Mouse (Mus musculus) MEL-GATA-1-ER (cell line): ENCODE data around the gene Mcrip1.
A peak's percentile ranks its signal among the peaks of the same experiment; 100 is the strongest.
"Not testable (repeated sequence)": the region's sequence is repeated elsewhere in the genome, so short reads cannot be mapped to it uniquely, and the experiment has no call there.

Source experiments
- DNase-seq: peaks from one replicate; pipeline ENCODE4 v3.0.0-alpha.2; 2012; ENCODE audit warnings: low read depth; ENCODE audit errors: extremely low read depth

The Mcrip1 gene

DNA sequence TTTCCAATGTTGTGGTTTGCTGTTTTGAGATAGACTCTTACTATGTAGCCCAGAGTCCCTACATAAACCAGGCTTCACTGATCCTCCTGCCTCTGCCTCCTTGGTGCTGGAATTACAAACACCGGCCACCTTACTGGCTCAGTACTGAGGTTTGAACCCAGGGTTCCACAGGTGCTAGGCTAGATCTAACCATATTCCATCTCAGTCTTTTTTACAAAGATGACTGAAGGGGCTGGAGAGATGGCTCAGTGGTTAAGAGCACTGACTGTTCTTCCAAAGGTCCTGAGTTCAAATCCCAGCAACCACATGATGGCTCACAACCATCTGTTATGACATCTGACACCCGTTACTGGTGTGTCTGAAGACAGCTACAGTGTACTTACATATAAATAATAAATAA is 35.3 kb downstream of the Mcrip1 start:
- not testable (repeated sequence) for DNase-seq

DNA sequence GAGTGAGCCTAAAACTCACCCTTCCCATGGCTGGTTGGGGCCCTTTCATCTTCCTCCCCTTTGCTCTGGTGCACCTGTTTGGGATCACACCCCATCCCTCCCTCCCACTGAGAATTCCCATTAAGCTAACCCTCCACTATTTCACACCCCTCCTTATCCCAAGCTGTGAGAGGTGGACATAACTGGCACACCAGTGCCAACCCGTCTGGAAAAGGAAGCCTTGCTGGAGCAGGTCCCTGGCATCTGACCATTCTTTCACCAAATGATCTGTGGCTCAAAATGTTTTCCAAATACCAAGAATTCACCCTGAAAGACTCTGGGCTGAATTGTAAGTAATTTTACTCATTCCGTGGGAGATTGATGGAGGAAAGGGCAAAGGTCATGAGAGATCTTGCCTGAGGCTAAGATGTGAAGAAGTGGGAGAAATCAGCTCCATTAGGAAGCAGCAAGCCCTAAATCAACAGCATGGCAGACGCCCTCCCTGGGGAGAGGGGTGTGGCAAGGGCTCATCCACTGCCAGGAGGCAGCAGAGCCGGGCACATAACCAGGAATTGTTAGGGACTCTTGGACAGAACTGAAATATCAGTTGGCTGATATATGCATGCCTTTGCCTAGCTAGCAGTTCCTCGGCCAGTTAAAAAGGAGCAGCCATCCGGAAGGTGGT is 36.6 kb downstream of the Mcrip1 start:
- no peak for DNase-seq

DNA sequence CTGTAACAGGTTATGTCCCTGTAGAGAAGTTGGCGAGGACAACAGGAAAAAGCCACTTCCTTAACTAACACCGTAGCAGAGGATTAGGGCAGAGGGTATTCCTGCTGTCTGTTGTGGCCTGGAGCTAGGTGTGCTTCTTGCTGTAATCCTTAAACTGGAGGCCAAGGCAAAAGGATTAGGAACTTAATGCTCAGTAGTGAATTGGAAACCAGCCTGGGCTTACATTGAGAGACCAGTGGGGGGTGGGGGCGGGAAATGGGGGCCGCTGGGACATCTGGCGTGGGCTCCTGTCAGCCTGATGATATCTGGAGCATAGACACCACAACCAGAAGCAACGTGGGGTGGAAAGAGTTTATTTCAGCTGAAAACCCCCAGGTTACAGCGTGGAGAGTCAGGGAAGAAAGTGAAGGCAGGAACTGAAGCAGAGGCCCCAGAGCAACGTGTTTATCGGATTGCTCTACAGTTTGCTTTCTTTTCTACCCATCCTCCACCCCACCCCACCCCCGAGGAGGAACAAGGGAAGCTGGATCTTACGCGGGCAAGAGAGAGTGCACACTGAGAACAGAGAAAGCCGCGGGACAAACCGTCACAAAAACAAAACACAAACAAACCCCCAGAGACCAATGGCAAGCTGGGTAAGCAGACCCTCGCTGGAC is 39.0 kb downstream of the Mcrip1 start:
- peak; percentile 76 for DNase-seq

DNA sequence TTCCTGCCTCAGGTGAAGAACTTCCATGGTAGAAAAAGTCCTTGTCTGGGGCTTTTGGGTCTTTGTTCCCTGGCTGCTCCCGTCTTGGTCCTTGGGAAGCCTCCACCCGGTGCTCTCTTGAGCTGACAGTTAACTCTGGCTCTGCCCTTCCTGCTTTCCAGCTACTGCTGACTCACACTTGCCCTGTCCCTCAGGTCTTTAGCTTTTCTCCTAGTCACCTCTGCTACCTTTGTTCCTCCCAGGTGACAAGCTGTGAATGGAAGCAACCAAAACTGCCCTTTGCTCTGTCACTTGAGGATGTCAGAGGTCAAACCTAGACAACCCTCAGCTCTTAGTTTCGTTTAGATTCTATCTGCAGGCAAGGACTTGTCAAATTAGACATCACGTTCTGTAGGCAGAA is 39.6 kb downstream of the Mcrip1 start:
- DNase-seq: no peak

DNA sequence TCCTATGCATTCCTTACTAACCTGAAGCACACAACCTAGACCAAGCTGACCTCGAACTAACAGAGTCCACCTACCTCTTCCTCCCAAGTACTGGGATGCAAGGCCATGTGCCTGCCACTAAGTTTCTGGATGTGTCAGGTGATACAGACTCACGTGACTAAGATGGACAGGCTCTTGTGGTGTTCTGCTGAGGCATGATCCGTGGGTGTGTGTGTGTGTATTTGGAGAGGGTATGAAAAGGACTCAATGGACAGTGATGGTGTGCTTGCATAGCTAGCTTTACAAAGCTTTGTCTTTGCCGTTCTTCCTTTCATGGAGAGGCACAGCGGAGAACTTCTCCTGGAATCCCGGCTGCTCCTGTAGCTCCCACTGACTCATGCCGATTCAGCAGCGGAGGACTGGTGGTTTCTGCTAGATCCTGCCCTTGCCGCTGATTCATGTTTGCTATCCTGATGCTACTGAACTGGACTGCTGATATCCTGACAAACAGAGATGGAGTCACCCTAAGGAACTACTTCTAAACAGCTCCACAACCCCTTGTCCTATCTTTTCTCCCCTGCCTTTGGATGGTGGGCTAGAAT is 41.1 kb downstream of the Mcrip1 start:
- DNase-seq: no peak

DNA sequence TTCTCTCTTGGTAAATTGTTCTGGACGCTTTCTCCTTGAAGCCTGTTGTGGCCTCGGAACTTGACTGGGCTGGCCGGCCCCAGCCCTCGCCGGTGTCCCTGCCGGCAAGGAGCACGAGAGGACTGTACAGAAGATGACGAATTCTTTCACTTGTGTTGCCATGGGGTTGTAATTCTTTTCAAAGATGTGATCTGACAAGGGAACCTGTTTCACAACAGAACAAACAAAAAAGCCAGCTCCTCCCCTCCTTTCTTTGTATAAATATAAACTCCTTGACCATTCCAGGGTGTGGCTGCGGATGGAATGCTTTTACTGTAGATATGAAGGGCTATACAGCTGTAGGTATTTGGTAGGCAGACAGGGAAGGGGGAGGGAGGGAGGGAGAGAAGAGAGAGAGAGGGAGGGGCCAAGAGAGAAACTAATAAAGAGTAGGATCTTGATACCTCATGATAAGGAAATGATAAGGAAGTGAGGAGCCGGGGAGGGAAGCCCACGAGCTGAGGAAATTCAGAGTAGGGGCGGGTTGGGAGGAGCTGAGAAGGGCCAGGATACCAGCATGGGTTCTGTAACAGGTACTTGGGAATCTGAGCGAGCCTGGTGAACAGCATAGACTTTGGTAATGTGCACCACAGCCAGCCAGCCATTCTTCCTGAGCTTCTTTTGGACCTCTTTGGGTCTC is 41.8 kb downstream of the Mcrip1 start:
- no peak for DNase-seq

DNA sequence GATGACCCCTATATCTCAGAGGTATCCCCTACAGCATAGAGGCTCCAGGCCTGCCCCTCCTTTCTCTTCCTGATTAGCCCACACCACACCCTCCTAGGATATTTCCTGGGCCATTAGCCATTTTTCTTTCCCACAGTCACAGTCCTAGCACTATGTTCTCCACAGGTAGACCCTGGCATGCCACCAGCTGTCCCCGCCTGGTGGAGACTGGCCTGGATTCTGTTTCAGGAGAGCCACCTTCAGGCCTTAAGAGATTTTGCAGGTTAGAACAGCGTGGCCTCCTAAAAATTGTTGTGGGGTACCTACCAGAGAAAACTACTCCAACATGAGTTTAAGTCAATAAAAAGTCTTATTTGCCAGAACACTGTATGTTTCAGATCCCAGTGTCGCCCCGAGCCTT is 42.6 kb downstream of the Mcrip1 start:
- no peak for DNase-seq

DNA sequence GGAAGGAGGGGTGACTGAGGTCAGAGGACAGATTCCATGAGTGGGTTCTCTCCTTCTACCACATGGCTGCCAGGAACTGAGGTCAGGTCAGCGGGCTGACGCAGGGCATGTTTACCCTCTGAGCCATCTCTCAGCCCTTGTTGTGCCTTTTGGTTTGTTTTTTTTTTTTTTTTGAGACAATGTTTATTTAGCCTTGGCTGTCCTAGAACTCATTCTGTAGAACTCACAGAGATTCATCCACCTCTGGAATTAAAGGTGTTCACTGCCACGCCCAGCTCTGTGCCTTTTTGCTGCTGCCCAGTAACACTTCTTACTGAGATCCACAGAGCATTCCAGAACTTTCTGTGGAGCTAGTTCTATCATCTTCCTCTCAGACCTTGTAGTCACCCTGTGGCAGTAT is 43.9 kb downstream of the Mcrip1 start:
- no peak for DNase-seq

DNA sequence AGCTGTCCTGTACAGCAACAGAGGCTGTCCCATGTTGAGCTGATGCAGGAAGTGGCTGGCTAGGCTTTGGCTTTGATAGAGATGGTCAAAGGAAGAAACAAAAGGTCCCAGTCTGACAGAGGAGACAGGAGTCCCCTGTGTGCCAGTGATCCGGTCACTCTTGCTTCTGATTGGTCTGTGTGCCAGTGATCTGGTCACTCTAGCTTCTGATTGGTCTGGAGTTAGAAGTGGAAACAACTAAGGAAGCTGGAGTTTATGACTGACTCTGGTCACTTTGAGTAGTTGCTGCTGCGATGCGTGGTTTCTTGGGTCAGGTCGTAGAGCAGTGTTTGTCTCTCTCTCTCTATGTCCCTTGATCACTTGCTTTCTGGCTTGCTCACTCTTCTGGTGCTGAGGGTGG is 47.8 kb downstream of the Mcrip1 start:
- no peak for DNase-seq

DNA sequence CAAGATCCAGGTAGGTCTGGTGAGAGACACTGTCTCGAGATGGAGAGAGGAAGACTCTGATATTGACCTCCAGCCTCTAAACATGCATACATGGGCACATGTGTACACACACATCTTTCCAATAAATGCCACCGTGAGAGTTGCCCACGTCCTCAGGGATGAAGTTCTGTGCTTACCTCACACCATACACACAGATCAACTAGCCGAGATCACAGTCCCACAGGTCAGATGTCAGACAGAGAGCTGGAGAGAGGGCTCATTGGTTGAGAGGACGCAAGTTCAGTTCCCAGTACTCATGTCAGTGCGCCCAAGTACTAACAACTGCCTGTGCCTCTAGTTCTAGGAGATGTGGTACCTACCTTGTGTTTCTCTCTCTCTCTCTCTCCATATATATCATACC is 48.5 kb downstream of the Mcrip1 start:
- no peak for DNase-seq

DNA sequence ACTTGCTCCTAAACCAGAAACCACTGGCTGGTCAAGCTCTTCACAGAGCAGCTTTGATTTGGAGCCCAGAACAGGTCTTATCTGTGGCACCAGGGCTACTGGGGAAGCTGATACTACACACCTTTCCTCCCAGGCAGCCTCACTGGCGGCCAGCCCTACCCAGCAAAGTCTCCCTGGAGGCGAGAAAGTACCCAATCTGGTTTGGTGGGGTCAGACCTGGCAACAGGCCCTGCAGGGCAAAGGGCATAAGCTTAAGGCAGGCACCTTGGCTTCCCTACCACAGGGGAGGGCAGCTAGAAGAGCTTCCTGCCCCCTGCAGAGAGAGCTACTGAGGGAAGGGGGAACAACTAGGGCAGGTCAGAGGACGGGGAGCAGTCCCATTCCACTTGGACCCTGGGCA is 49.2 kb downstream of the Mcrip1 start:
- no peak for DNase-seq

DNA sequence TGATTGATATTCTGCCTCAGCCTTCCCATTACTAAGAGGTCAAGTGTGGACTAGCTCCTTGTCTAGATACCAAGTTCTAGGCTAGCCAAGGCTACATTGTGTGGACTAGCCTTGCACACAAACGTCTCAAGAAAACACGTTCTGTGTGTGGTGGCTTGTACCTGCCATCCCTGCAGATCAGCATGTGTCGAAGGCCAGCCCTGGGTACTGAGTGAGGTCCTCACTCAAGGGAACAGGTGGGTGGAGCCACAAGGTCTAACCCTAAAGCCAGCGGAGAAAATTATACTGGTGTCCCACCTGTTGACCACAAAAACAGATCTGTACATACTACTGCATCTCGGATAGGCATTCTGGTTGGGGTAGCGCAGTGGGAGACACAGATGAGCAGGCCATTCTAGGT is 49.6 kb downstream of the Mcrip1 start:
- no peak for DNase-seq

DNA sequence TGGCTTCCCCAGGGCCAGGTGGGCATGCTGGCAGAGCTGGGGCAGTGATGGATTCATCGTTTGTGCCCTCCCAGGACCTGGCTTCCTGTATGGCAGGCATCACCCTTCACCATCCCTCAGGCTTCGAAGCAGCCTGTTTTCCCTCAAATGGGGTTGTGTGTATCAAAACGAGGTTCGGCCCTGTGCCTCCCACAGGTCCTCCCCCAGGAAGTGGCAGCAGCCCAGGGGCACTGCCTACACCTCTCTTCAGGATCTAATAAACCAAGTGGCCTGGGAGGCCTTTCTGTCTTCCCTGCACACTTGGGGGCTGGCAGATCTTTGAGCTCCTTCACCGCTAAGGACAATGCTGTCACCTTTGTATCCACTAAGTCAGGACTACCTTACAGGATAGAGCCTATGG is 50.6 kb downstream of the Mcrip1 start:
- no peak for DNase-seq

DNA sequence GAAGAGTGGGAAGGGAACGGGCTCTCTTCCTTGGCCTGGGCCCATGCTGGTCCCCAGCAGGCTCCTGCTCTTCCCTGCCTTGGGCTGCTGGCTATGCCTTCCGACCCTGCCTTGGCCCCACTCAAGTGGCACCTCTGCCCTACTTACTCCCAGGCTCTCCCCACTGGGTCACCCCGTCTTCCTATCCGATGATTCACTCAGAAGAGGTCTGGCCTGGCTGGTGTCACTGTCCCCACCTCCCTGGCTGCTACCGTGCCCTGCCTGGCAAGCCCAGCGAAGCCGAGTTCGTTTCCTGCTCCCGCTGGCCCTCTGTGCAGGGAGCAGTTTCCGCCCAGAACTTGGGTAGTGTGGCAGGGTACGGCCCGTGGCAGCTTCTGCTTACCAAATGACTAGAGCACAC is 51.3 kb downstream of the Mcrip1 start:
- DNase-seq: no peak

DNA sequence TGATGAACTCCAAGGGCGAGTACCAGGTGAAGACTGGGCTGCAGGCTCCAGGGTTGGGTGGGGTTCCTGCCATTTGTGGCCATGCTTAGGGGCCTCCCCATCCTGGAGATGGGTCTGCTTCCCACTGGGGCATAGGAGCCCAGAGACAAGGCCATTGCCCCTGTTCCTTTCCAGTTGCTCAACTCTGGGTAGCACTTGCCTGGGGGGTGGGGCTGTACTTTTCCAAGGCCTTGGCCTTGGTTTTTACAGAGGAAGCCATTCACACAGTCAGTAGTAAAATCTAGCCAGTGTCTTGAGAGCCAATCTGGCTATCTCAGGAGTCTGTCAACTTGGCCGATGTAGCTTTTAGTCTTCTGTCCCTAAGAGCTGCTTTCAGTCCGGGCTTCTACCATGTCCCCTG is 52.1 kb downstream of the Mcrip1 start:
- DNase-seq: no peak

DNA sequence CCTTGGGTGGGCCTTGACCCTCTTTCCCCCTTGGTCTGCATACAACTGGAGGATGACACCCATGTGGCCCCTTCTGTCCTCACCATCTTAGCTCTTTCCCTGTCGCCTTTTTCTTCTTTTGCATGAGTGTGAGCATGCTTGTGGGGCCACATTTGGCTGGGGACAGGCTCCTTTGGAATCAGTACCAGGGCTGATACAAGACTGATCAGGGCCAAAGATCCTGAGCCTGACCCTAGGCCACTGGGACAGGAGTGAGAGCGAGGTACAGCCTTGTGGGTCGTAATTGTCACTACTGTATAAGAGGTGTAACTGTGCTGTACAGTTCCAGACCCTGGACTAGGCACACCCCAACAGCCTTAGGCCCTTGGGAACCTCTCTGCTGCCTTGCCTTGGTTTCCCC is 55.6 kb downstream of the Mcrip1 start:
- no peak for DNase-seq

DNA sequence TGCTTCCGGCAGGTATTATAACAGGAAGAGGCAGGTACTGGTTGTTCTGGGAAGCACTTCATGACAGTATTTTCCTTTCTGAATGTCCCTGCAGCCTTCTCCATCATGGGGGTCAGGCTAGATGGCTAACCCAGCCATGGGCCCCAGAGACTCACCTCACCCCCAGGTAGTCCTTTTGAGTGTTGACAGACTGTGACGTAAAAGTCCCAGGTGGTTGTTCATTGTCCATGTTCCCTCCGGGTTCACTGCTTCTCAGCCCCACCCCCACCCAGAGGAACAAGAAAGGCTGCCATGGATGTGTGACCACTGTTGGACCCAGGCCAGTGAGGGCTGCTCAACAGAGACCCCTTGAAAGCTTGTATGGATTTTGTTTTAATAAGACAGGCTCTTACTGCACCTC is 56.2 kb downstream of the Mcrip1 start:
- DNase-seq: no peak
